Mouse (Mus musculus): ENCODE data around the gene A730071L15Rik. TPM values are rescaled to one million over a fixed set of nuclear protein-coding genes. Genes with fewer than 3 reads are reported as not detected.

A730071L15Rik gene
- polyA plus RNA-seq, 1 experiment from 2014 or later: 0.86 TPM

GRCm38 (mm10) chr11:6224541-6225229 is 24.9 kb downstream of the A730071L15Rik start:
- no peak overlapping the region for H3K4me2 ChIP-seq
- no peak overlapping the region for H3K27ac ChIP-seq (replicated peaks)
- no peaks in the 10 kb centered on the region for H3K9me3 ChIP-seq
- H3K9ac ChIP-seq: no peak overlapping the region
- ATAC-seq (ENCODE audit: low FRiP score, low read depth): no peak
- no peaks in the 10 kb centered on the region for H3K4me1 ChIP-seq (replicated peaks)
- WGBS: 82% methylated on average over 14 of the region's 14 CpGs
- H3K4me3 ChIP-seq: no peak overlapping the region
- no peaks in the 10 kb centered on the region for H3K36me3 ChIP-seq
- no peaks in the 10 kb centered on the region for H3K27me3 ChIP-seq

- no peak within 1 kb of the TSS for H3K9ac ChIP-seq
- no peaks in the 10 kb centered on the region for H3K27me3 ChIP-seq
- no peaks in the 10 kb centered on the region for H3K4me1 ChIP-seq (replicated peaks)
- no peak for ATAC-seq (ENCODE audit: low FRiP score, low read depth)
- H3K4me3 ChIP-seq: no peak within 1 kb of the TSS
- H3K4me2 ChIP-seq: no peak within 1 kb of the TSS
- H3K27ac ChIP-seq (replicated peaks): no peak within 1 kb of the TSS
- WGBS: 82% methylated on average over 7 of the region's 7 CpGs
- H3K9me3 ChIP-seq: peaks cover 2% of the 10 kb centered on the region; the same call in 1 of the 2 replicates
- no peaks in the 10 kb centered on the region for H3K36me3 ChIP-seq
Measured at GRCm38 (mm10) chr11:6230012-6230411, 30.2 kb downstream of the A730071L15Rik start, which contains the start of gene Npc1l1. TSS of gene Npc1l1 (minus strand) at chr11:6230143.

GRCm38 (mm10) chr11:6233025-6233424 is 33.2 kb downstream of the A730071L15Rik start:
- Histone ChIP-seq H3K9me3 (peaks cover 5% of the 10 kb centered on the region; the same call in 1 of the 2 replicates), H3K9ac (no peak overlapping the region), H3K4me1 (replicated peaks) (no peaks in the 10 kb centered on the region), H3K27ac (replicated peaks) (no peak overlapping the region), H3K4me3 (no peak overlapping the region), H3K4me2 (no peak overlapping the region), H3K27me3 (no peaks in the 10 kb centered on the region), H3K36me3 (no peaks in the 10 kb centered on the region)
- no peak for ATAC-seq (ENCODE audit: low FRiP score, low read depth)
- WGBS: 84% methylated on average over 4 of the region's 4 CpGs

- Histone ChIP-seq H3K27me3 (no peaks in the 10 kb centered on the region), H3K9ac (no peak overlapping the region), H3K36me3 (no peaks in the 10 kb centered on the region), H3K4me1 (replicated peaks) (no peaks in the 10 kb centered on the region), H3K4me3 (no peak overlapping the region), H3K27ac (replicated peaks) (no peak overlapping the region), H3K9me3 (no peaks in the 10 kb centered on the region), H3K4me2 (no peak overlapping the region)
- WGBS: 46% methylated on average over 19 of the region's 19 CpGs
- ATAC-seq (ENCODE audit: low FRiP score, low read depth): no peak
Measured at GRCm38 (mm10) chr11:6244707-6245106, 44.9 kb downstream of the A730071L15Rik start.

Other genes with a start within 250 kb of the A730071L15Rik start
- 5.7 and 5.8 TPM in 2 replicates for gene Gck, start 249.9 kb upstream of the A730071L15Rik start, polyA plus RNA-seq (2015; fragmentation: Nextera tagmentation; extraction: Ambion mirVana)
- gene Ykt6, start 244.3 kb upstream of the A730071L15Rik start, polyA plus RNA-seq (2015; fragmentation: Nextera tagmentation; extraction: Ambion mirVana): 89.5 and 93.7 TPM in 2 replicates
- gene Camk2b, start 133.7 kb upstream of the A730071L15Rik start, polyA plus RNA-seq (2015; fragmentation: Nextera tagmentation; extraction: Ambion mirVana): 125 and 145 TPM in 2 replicates
- 64.5 and 65.2 TPM in 2 replicates for gene Nudcd3, start 386 bp downstream of the A730071L15Rik start, polyA plus RNA-seq (2015; fragmentation: Nextera tagmentation; extraction: Ambion mirVana)
- gene Npc1l1, start 30.1 kb downstream of the A730071L15Rik start, polyA plus RNA-seq (2015; fragmentation: Nextera tagmentation; extraction: Ambion mirVana): 0.07 and 0.08 TPM in 2 replicates
- gene Ddx56, start 67.7 kb downstream of the A730071L15Rik start, polyA plus RNA-seq (2015; fragmentation: Nextera tagmentation; extraction: Ambion mirVana): 67.6 and 69.0 TPM in 2 replicates
- 116 TPM in 2 replicates for gene Tmed4, start 74.8 kb downstream of the A730071L15Rik start, polyA plus RNA-seq (2015; fragmentation: Nextera tagmentation; extraction: Ambion mirVana)
- 130 and 133 TPM in 2 replicates for gene Ogdh, start 91.6 kb downstream of the A730071L15Rik start, polyA plus RNA-seq (2015; fragmentation: Nextera tagmentation; extraction: Ambion mirVana)
- 29.6 and 30.8 TPM in 2 replicates for gene Zmiz2, start 189.0 kb downstream of the A730071L15Rik start, polyA plus RNA-seq (2015; fragmentation: Nextera tagmentation; extraction: Ambion mirVana)
- 4,085 and 4,343 TPM in 2 replicates for gene Ppia, start 215.4 kb downstream of the A730071L15Rik start, polyA plus RNA-seq (2015; fragmentation: Nextera tagmentation; extraction: Ambion mirVana)
- 259 and 323 TPM in 2 replicates for gene H2afv, start 244.4 kb downstream of the A730071L15Rik start, polyA plus RNA-seq (2015; fragmentation: Nextera tagmentation; extraction: Ambion mirVana)

Data from hindbrain, embryonic 15.5 days (tissue).